Mouse (Mus musculus): ENCODE data around the gene Nav3. TPM values are rescaled to one million over a fixed set of nuclear protein-coding genes. Genes with fewer than 3 reads are reported as not detected.

Nav3 gene
- total and polyA plus RNA-seq, 3 experiments: not detected

- no peaks in the 10 kb centered on the region for H3K4me1 ChIP-seq (ENCODE audit: control insufficient read depth in 1 of 2, insufficient read depth in 2 of 2, low read length in 2 of 2)
- H3K27me3 ChIP-seq (ENCODE audit: control insufficient read depth in 1 of 2, insufficient read depth in 2 of 2, low read length in 2 of 2): no peaks in the 10 kb centered on the region
- TF ChIP-seq MYB (IDR thresholded peaks at IDR 0.05; ENCODE audit: low read depth, low read length): no peak
- TF ChIP-seq RAD21 (IDR thresholded peaks at IDR 0.05; ENCODE audit: low read depth, low read length): no peak
- no peak for TF ChIP-seq CTCF (IDR thresholded peaks at IDR 0.05 in 2 of 3, conservative IDR thresholded peaks at IDR 0.05 in 1 of 3; ENCODE audit: control insufficient read depth in 1 of 3, insufficient read depth in 1 of 3, low read depth in 2 of 3, low read length in 3 of 3, poor library complexity in 1 of 3, severe bottlenecking in 1 of 3)
- TF ChIP-seq SMC3 (IDR thresholded peaks at IDR 0.05; ENCODE audit: low read depth, low read length): no peak
- TF ChIP-seq E2F4 (IDR thresholded peaks at IDR 0.05; ENCODE audit: borderline replicate concordance, low read depth, low read length): no peak
- TF ChIP-seq ZC3H11A (IDR thresholded peaks at IDR 0.05; ENCODE audit: low read depth, low read length): no peak
- no peak for TF ChIP-seq TCF12 (IDR thresholded peaks at IDR 0.05; ENCODE audit: low read depth, low read length)
- no peak for TF ChIP-seq EP300 (IDR thresholded peaks at IDR 0.05; ENCODE audit: low read depth in 1 of 2, low read length in 2 of 2)
- no peak for TF ChIP-seq SIN3A (IDR thresholded peaks at IDR 0.05; ENCODE audit: low read length)
- TF ChIP-seq NRF1 (IDR thresholded peaks at IDR 0.05; ENCODE audit: insufficient read depth, low read depth, low read length, poor library complexity, severe bottlenecking): no peak
- TF ChIP-seq NELFE (IDR thresholded peaks at IDR 0.05; ENCODE audit: low read depth, low read length): no peak
- TF ChIP-seq USF1 (IDR thresholded peaks at IDR 0.05; ENCODE audit: low read depth, low read length): no peak
- no peak for TF ChIP-seq MYC (IDR thresholded peaks at IDR 0.05; ENCODE audit: low read depth, low read length)
- TF ChIP-seq ELF1 (IDR thresholded peaks at IDR 0.05; ENCODE audit: low read depth, low read length): no peak
- no peak for TF ChIP-seq ZMIZ1 (IDR thresholded peaks at IDR 0.05; ENCODE audit: low read depth, low read length)
- no peak for TF ChIP-seq RCOR1 (IDR thresholded peaks at IDR 0.05; ENCODE audit: low read depth, low read length)
- TF ChIP-seq UBTF (IDR thresholded peaks at IDR 0.05; ENCODE audit: borderline replicate concordance, insufficient read depth, low read depth, low read length): no peak
- TF ChIP-seq MAX (IDR thresholded peaks at IDR 0.05; ENCODE audit: low read length): no peak
- TF ChIP-seq CHD1 (IDR thresholded peaks at IDR 0.05; ENCODE audit: low read depth, low read length): no peak
- no peak for TF ChIP-seq BHLHE40 (IDR thresholded peaks at IDR 0.05; ENCODE audit: borderline replicate concordance, low read depth, low read length)
- no peak overlapping the region for H3K9ac ChIP-seq (ENCODE audit: control insufficient read depth, low read depth, low read length, poor library complexity, severe bottlenecking)
- no peak overlapping the region for H3K27ac ChIP-seq (ENCODE audit: control insufficient read depth, low read depth, low read length)
- no peaks in the 10 kb centered on the region for H3K79me2 ChIP-seq (ENCODE audit: control insufficient read depth, insufficient read depth, low read length, poor library complexity)
- no peak overlapping the region for H3K4me3 ChIP-seq (ENCODE audit: control insufficient read depth in 1 of 2, insufficient read depth in 1 of 2, low read depth in 2 of 2, low read length in 2 of 2)
- H3K9me3 ChIP-seq (replicated peaks; ENCODE audit: insufficient read depth, low read length): no peaks in the 10 kb centered on the region
- no peak for DNase-seq (ENCODE audit: low read depth, low spot score)
- H3K36me3 ChIP-seq (ENCODE audit: control insufficient read depth in 1 of 2, insufficient read depth in 2 of 2, low read length in 2 of 2): no peaks in the 10 kb centered on the region
Measured at GRCm38 (mm10) chr10:110154001-110154872, 301.8 kb downstream of the Nav3 start.

Measured in MEL (cell line).